Mouse (Mus musculus) urinary bladder, postnatal 25 days (tissue): Measurements from ENCODE around the gene Med6.
"Not testable (repeated sequence)": the region's sequence is repeated elsewhere in the genome, so short reads cannot be mapped to it uniquely, and the experiment has no call there.

Experiments
- DNase-seq: peaks from one replicate; pipeline ENCODE4 v3.0.0; 2022; ENCODE audit warnings: low spot score

The Med6 gene

GRCm38 (mm10) chr12:81549286-81549685 is 45.5 kb downstream of the Med6 start:
- DNase-seq: no peak

GRCm38 (mm10) chr12:81547163-81547562 is 47.6 kb downstream of the Med6 start:
- DNase-seq: no peak

GRCm38 (mm10) chr12:81533029-81533419 is 61.8 kb downstream of the Med6 start:
- no peak for DNase-seq

GRCm38 (mm10) chr12:81532316-81533028 is 62.3 kb downstream of the Med6 start, which contains the start of the genes Gm20498 and Synj2bp:
Gene Gm20498, minus strand, starts transcription at chr12:81532905.
Gene Synj2bp, minus strand, starts transcription at chr12:81532911.
- DNase-seq: peak; percentile 71

GRCm38 (mm10) chr12:81530587-81530986 is 64.2 kb downstream of the Med6 start:
- not testable (repeated sequence) for DNase-seq
